Mouse (Mus musculus) hindbrain, embryonic 10.5 days (tissue): ENCODE measurements at regions not wholly inside any gene's neighbourhood (a gene's known extent, or its start where the extent isn't known, plus 50 kb on each side); places are given as distances from the start of the nearest gene placed in this dataset.

Experiments used
- DNase-seq: peaks from one replicate; pipeline ENCODE4 v3.0.0-alpha.2; 2017; ENCODE audit warnings: low spot score
- H3K27ac ChIP-seq: fragments of 300-500 bp; sonication (generic); 2 replicates; pipeline ENCODE4 v1.5.1; 2016; ENCODE audit warnings: mild to moderate bottlenecking, moderate library complexity
- H3K27me3 ChIP-seq: fragments of 300-500 bp; sonication (generic); 2 replicates; pipeline ENCODE4 v1.6.1; 2016; ENCODE audit warnings: mild to moderate bottlenecking; ENCODE audit not compliant: poor library complexity, insufficient read depth, severe bottlenecking
- H3K36me3 ChIP-seq: fragments of 300-500 bp; sonication (generic); 2 replicates; pipeline ENCODE4 v1.6.1; 2016; ENCODE audit warnings: mild to moderate bottlenecking, moderate library complexity
- H3K4me1 ChIP-seq: fragments of 300-500 bp; sonication (generic); replicated peaks from 2 replicates; pipeline ENCODE4 v1.6.1; 2016; ENCODE audit warnings: mild to moderate bottlenecking
- H3K4me3 ChIP-seq: fragments of 300-500 bp; sonication (generic); 2 replicates; pipeline ENCODE4 v1.5.1; 2016; ENCODE audit warnings: mild to moderate bottlenecking, moderate library complexity
- H3K9me3 ChIP-seq: fragments of 300-500 bp; sonication (generic); 2 replicates; pipeline ENCODE4 v1.6.1; 2016; ENCODE audit warnings: mild to moderate bottlenecking, moderate library complexity
- WGBS: fragments of 180-500 bp; shearing (Covaris S2); methylation state at CpG from one replicate; pipeline ENCODE4 v1.1.7; 2016; 5-methylcytosine and 5-hydroxymethylcytosine counted together

DNA sequence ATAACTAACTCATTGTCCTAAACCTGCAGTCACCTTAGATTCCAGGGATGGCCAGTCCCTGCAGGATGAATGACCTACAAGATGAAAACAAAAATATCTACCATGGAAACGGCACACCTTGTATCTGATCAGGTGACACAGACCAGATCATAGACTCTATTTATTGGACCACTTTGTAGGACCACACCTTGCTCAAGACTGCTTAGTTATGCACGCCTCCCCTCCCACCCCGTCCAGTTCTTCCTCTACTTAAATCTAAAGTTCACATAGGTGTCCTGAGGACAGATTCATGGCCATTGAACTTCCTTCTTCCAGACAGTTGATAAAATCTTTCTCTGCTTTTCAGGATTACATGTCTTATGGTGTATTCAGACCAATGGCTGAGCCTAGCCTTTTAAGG is 217.5 kb downstream of the Rplp1 start:
- Histone ChIP-seq H3K4me3 (no peak overlapping the region), H3K9me3 (no peaks in the 10 kb centered on the region), H3K4me1 (peaks cover 31% of the 10 kb centered on the region), H3K27me3 (peaks cover 66% of the 10 kb centered on the region), H3K36me3 (no peaks in the 10 kb centered on the region), H3K27ac (no peak overlapping the region)
- WGBS = 96% methylated on average over 3 of the region's 3 CpGs
- DNase-seq = no peak

- no peak for DNase-seq
- Histone ChIP-seq H3K4me3 (no peak overlapping the region), H3K4me1 (peaks cover 31% of the 10 kb centered on the region), H3K27me3 (peaks cover 65% of the 10 kb centered on the region), H3K9me3 (no peaks in the 10 kb centered on the region), H3K36me3 (no peaks in the 10 kb centered on the region), H3K27ac (no peak overlapping the region)
- 65% methylated on average over 2 of the region's 2 CpGs for WGBS
Measured at GRCm38 (mm10) chr9:61695821-61696220, 218.5 kb downstream of the Rplp1 start.

DNA sequence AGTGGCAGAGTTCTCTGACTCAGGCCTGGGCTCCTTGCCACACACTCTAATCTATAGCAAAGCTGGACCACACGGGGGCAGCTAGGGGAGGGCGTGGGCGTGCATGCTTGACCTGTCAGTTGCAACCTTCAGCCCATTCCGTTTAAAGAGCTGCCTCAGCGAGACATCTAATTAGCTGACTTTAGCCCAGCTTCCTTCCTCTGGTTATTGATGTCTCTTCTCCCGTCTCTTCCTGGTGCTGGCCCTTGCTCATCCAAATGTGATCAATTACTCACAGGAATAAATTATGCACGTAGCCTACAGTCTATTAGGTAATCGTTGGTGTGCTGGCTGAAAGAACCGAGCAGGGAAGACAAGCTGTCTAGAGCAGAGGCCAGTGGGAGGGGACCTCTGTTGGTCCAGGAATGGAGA is 219.0 kb downstream of the Rplp1 start:
- no peak overlapping the region for H3K27ac ChIP-seq
- no peaks in the 10 kb centered on the region for H3K9me3 ChIP-seq
- no peak overlapping the region for H3K4me3 ChIP-seq
- peaks cover 62% of the 10 kb centered on the region for H3K27me3 ChIP-seq
- DNase-seq = peak; percentile 31
- 19% methylated on average over 9 of the region's 9 CpGs for WGBS
- H3K36me3 ChIP-seq = no peaks in the 10 kb centered on the region
- peaks cover 27% of the 10 kb centered on the region for H3K4me1 ChIP-seq

GRCm38 (mm10) chr9:61694206-61694605 is 220.1 kb downstream of the Rplp1 start:
- Histone ChIP-seq H3K4me3 (no peak overlapping the region), H3K27me3 (peaks cover 55% of the 10 kb centered on the region), H3K9me3 (no peaks in the 10 kb centered on the region), H3K36me3 (no peaks in the 10 kb centered on the region), H3K27ac (no peak overlapping the region), H3K4me1 (peaks cover 29% of the 10 kb centered on the region)
- WGBS = 76% methylated on average over 10 of the region's 10 CpGs
- no peak for DNase-seq

DNA sequence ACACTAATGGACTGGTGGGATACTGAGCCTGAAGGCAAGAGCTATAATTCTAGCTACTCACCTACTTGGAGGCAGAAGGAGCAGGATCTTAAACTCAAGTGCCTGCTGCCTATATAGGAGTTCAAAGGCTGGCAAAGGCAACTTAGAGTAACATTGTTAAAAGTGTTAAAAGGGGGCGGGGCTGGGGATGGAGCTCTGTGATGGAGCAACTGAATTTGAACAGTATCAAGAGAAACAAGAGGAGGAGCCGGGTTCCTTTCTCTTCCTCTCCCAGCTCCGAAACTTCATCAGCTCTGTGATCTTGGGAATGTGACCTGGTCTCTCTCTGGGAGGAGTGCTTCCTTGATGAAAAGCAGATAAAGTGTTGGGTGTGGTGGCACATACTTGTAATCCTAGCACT is 223.6 kb downstream of the Rplp1 start:
- H3K4me3 ChIP-seq = no peak overlapping the region
- no peak overlapping the region for H3K27ac ChIP-seq
- no peak for DNase-seq
- 88% methylated on average over 3 of the region's 3 CpGs for WGBS
- no peaks in the 10 kb centered on the region for H3K36me3 ChIP-seq
- H3K9me3 ChIP-seq = no peaks in the 10 kb centered on the region
- H3K4me1 ChIP-seq = peaks cover 25% of the 10 kb centered on the region
- peaks cover 38% of the 10 kb centered on the region for H3K27me3 ChIP-seq

DNA sequence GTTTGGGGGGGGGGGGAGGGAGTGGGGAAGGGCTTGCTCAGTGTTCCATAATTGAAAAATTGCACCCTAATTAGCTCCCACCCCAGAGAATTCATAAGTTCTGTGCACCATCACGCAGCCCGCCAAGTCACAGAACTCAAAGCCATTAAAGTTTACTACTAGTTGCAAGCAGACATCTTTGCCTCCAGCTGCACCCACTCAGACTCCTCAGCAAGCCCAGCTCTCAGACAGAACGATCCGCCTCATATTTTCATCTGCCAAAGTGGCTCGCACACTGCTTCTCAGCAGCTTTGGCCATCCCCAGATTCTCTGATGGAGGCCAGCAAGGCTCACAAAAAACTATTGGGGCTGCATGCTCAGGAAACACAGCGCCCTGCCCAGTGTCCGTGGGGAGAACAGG is 224.4 kb downstream of the Rplp1 start:
- H3K27ac ChIP-seq = no peak overlapping the region
- peaks cover 17% of the 10 kb centered on the region for H3K4me1 ChIP-seq
- DNase-seq = no peak
- no peaks in the 10 kb centered on the region for H3K9me3 ChIP-seq
- 87% methylated on average over 7 of the region's 7 CpGs for WGBS
- H3K36me3 ChIP-seq = no peaks in the 10 kb centered on the region
- peaks cover 36% of the 10 kb centered on the region for H3K27me3 ChIP-seq
- no peak overlapping the region for H3K4me3 ChIP-seq

GRCm38 (mm10) chr9:61689516-61689915 is 224.8 kb downstream of the Rplp1 start:
- H3K4me3 ChIP-seq = no peak overlapping the region
- H3K4me1 ChIP-seq = peaks cover 16% of the 10 kb centered on the region
- peak; percentile 22 for DNase-seq
- no peak overlapping the region for H3K27ac ChIP-seq
- H3K9me3 ChIP-seq = no peaks in the 10 kb centered on the region
- peaks cover 34% of the 10 kb centered on the region for H3K27me3 ChIP-seq
- WGBS = 27% methylated on average over 5 of the region's 5 CpGs
- no peaks in the 10 kb centered on the region for H3K36me3 ChIP-seq

GRCm38 (mm10) chr9:61683557-61683956 is 230.8 kb downstream of the Rplp1 start:
- no peak for DNase-seq
- no peak overlapping the region for H3K27ac ChIP-seq
- peaks cover 30% of the 10 kb centered on the region for H3K4me1 ChIP-seq
- no peaks in the 10 kb centered on the region for H3K36me3 ChIP-seq
- H3K27me3 ChIP-seq = 0 out of 2 replicates have a peak, but pooled peaks cover 5% of the 10 kb centered on the region
- 80% methylated on average over 4 of the region's 4 CpGs for WGBS
- H3K4me3 ChIP-seq = no peak overlapping the region
- H3K9me3 ChIP-seq = no peaks in the 10 kb centered on the region

DNA sequence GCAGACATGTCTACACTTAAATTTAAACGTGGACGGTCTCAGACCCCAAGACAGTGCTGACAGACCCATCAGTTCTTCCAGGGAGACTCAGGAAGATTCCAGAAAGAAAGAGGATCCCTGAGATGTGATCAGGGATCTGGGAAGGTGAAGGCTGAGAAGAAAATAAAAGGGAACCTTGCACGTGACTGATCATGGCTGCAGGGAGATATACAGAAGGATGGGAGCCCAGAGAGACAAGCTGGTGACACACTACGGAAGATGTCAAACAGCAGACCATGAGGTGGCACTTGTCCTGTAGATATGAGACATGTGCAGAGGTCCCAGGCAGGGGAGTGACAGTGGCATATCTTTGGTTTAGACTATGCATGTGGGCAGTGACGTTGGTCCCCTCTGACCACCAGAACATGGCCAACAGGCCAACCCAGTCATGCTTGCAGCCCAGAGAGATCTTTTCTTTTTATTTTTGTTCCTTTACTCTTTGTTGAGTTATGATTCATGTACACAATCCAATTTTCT is 231.5 kb downstream of the Rplp1 start:
- DNase-seq = no peak
- H3K9me3 ChIP-seq = no peaks in the 10 kb centered on the region
- H3K4me3 ChIP-seq = no peak overlapping the region
- 0 out of 2 replicates have a peak, but pooled peaks cover 5% of the 10 kb centered on the region for H3K27me3 ChIP-seq
- 0 out of 2 replicates have a peak overlapping the region, but pooled peaks have one; percentile 47 for H3K27ac ChIP-seq
- H3K36me3 ChIP-seq = no peaks in the 10 kb centered on the region
- 91% methylated on average over 5 of the region's 5 CpGs for WGBS
- H3K4me1 ChIP-seq = peaks cover 36% of the 10 kb centered on the region

DNA sequence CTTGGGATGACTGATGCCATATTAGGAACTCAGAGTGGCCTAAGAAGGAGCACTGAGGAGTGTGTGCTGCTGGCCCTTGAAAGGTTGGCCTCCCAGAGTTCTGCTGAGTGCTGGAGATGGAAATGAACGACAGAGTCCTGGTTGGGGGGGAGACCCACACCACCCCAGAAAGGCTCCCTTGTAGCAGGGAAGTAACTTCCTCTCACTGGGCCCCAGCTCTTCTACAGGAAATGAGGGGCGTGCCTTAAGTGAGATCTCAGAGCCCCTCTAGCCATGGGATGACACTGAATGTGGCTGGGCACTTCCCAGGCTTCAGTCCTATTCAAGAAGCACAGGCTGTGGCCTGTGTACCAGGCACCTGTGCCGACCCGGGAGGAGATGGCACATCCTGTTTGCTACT is 232.0 kb downstream of the Rplp1 start:
- no peak for DNase-seq
- H3K27me3 ChIP-seq = 0 out of 2 replicates have a peak, but pooled peaks cover 5% of the 10 kb centered on the region
- no peaks in the 10 kb centered on the region for H3K36me3 ChIP-seq
- peak overlapping the region; percentile 47 for H3K27ac ChIP-seq
- peaks cover 34% of the 10 kb centered on the region for H3K4me1 ChIP-seq
- no peak overlapping the region for H3K4me3 ChIP-seq
- H3K9me3 ChIP-seq = no peaks in the 10 kb centered on the region
- WGBS = 69% methylated on average over 4 of the region's 4 CpGs

DNA sequence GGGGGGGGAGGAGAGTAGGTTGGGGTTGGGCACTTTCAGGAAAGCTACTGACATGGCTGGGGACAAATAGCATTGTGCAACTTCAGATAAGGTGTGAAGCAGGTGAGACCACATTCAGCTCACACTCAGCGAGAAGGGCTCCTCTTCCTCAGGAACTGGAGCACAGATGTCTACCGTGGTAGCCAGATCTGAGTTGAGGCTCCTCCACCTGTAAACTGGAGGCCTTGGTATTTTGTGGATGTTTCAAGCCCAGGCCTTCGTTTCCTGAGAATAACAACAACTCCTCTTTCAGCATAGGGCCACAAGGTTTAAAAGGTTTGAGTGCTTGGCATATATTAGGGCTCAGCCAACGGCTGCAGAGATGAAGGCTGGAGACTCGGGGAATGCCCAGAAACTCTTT is 232.9 kb downstream of the Rplp1 start:
- Histone ChIP-seq H3K27me3 (0 out of 2 replicates have a peak, but pooled peaks cover 5% of the 10 kb centered on the region), H3K4me3 (no peak overlapping the region), H3K9me3 (no peaks in the 10 kb centered on the region), H3K27ac (no peak overlapping the region), H3K36me3 (no peaks in the 10 kb centered on the region), H3K4me1 (peaks cover 42% of the 10 kb centered on the region)
- DNase-seq = no peak
- WGBS = 73% methylated on average over 5 of the region's 5 CpGs

- H3K36me3 ChIP-seq = no peaks in the 10 kb centered on the region
- H3K27ac ChIP-seq = no peak overlapping the region
- WGBS = 44% methylated on average over 6 of the region's 6 CpGs
- no peak for DNase-seq
- H3K27me3 ChIP-seq = 0 out of 2 replicates have a peak, but pooled peaks cover 5% of the 10 kb centered on the region
- peaks cover 46% of the 10 kb centered on the region for H3K4me1 ChIP-seq
- no peak overlapping the region for H3K4me3 ChIP-seq
- H3K9me3 ChIP-seq = no peaks in the 10 kb centered on the region
Measured at GRCm38 (mm10) chr9:61680911-61681311, 233.4 kb downstream of the Rplp1 start.

DNA sequence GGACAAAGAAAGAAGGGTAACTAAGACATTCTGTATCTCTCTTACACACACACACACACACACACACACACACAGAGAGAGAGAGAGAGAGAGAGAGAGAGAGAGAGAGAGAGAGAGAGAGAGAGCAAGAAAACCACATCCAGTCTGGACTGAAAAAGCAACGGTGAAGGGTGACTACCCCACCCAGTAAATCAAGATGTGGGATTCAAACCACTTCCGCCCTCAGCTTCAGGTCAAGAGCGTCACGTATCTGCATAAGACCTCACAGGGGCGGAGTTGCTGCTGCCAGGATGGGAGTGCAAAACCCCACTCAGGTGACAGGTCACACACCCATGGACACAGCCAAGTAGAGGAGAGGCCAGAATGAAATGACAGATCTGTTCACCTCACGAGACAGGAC is 234.7 kb downstream of the Rplp1 start:
- Histone ChIP-seq H3K36me3 (no peaks in the 10 kb centered on the region), H3K9me3 (no peaks in the 10 kb centered on the region), H3K27me3 (0 out of 2 replicates have a peak, but pooled peaks cover 5% of the 10 kb centered on the region), H3K4me1 (peaks cover 49% of the 10 kb centered on the region), H3K4me3 (no peak overlapping the region), H3K27ac (no peak overlapping the region)
- no peak for DNase-seq
- 86% methylated on average over 6 of the region's 6 CpGs for WGBS

- no peak for DNase-seq
- H3K27me3 ChIP-seq = peaks cover 2% of the 10 kb centered on the region; the same call in 1 of the 2 replicates
- no peaks in the 10 kb centered on the region for H3K36me3 ChIP-seq
- H3K9me3 ChIP-seq = no peaks in the 10 kb centered on the region
- H3K4me3 ChIP-seq = no peak overlapping the region
- H3K27ac ChIP-seq = no peak overlapping the region; the same call in 1 of the 2 replicates
- 65% methylated on average over 3 of the region's 3 CpGs for WGBS
- H3K4me1 ChIP-seq = peaks cover 64% of the 10 kb centered on the region
Measured at GRCm38 (mm10) chr9:61677603-61678002, 236.7 kb downstream of the Rplp1 start.
